Mouse (Mus musculus): ENCODE results near the gene Hist1h1b. TPM values are rescaled to one million over a fixed set of nuclear protein-coding genes. Genes with fewer than 3 reads are reported as not detected.

The Hist1h1b gene
- total RNA-seq, 1 experiment from 2014 or later, result 73.0 TPM

DNA sequence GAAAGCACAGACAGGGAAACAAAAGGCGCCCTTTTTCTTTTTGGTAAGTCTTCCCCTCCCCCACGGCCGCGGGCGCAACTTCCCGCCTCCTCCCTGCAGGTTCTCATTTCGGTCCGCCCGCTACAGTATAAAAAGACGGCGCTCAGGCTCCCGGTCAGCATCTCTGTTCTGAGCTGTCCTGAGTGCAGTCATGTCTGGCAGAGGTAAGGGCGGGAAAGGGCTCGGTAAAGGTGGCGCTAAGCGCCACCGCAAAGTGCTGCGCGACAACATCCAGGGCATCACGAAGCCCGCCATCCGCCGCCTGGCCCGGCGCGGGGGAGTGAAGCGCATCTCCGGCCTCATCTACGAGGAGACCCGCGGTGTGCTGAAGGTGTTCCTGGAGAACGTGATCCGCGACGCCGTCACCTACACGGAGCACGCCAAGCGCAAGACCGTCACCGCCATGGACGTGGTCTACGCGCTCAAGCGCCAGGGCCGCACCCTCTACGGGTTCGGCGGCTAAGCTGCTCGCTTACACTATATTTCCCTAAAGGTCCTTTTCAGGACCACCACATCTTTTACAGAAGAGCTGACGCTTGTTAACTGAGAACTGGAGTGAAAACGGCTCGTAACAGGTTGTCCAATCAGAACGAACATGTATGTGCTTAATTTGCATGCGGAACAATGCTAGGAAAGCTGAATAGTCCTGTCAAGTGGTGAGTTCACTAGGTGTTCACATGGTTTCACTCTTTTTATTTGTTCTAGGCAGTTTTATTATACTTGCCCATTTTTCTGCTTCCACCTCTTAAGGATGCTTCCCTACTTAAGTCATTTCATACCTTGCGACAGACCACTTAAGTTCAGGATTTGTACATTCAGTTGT is 45.3 kb downstream of the Hist1h1b start, which contains the start of gene Hist1h4j:
Gene Hist1h4j, plus strand, starts transcription at position 159 of the 862 bp plus-strand sequence.
- peak; percentile 55 for ATAC-seq (ENCODE audit: extremely low read depth, insufficient number of reproducible peaks, low FRiP score, poor library complexity, severe bottlenecking)

DNA sequence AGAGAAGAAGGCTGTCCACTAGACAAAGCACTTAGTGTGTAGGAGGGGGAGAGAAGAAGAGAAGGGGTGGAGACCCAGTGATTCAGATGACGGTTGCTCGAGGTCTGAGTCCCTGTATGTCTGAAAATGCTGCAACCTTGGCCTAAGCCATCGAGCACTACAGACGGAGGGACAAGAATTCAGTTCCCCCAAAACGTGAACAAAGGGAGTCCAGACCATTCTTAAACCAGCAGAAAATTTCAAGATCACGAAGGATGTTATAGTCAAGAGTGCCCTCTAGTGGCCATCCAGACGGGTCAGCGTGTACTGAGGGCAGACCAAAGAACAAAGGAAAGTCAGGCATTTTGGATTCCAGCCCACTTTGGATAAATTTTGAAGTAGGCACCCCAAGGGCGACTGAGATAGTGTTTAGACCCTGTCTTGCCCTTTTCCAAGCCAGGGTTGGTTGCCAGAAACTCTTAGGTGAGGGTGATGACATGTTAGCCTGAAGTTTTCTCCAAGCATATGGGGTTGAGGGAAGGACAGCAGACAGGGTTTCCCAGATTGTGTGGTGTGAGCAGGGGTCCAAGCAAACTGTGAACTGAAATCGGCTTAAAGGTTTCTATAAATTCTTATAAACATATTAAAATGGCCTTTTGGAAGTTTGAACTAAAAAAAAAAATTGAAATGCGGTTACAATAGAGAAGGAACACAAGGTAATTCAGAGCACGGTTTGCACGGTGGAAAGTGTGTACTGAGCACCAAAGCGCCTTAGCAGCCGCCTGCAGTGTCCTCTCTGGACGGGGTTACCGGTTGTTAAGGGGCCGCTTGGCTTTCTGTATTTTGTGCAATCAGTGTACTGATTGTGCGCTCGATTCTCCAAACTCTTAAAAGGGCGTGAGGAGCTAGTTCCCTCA is 46.2 kb downstream of the Hist1h1b start:
- ATAC-seq (ENCODE audit: extremely low read depth, insufficient number of reproducible peaks, low FRiP score, poor library complexity, severe bottlenecking), result peak; percentile 81

GRCm38 (mm10) chr13:21733466-21733865 is 47.0 kb downstream of the Hist1h1b start:
- no peak for ATAC-seq (ENCODE audit: extremely low read depth, insufficient number of reproducible peaks, low FRiP score, poor library complexity, severe bottlenecking)

Other genes starting within 250 kb of the Hist1h1b start
- gene Zkscan8, start 249.5 kb downstream of the Hist1h1b start, total RNA-seq (2017), result 6.9 TPM in 2 replicates
- gene Olfr1366, start 237.8 kb downstream of the Hist1h1b start, total RNA-seq (2017), result not detected in 2 replicates
- gene Olfr1535, start 220.7 kb downstream of the Hist1h1b start, total RNA-seq (2017), result not detected in 2 replicates
- gene Olfr1364, start 198.9 kb downstream of the Hist1h1b start, total RNA-seq (2017), result not detected in 2 replicates
- gene Olfr1362, start 166.6 kb downstream of the Hist1h1b start, total RNA-seq (2017), result not detected in 2 replicates
- not detected in 2 replicates for gene Olfr11, start 138.1 kb downstream of the Hist1h1b start, total RNA-seq (2017)
- not detected in 2 replicates for gene Olfr1361, start 117.2 kb downstream of the Hist1h1b start, total RNA-seq (2017)
- gene Olfr1360, start 103.2 kb downstream of the Hist1h1b start, total RNA-seq (2017), result not detected in 2 replicates
- not detected in 2 replicates for gene Olfr1359, start 82.5 kb downstream of the Hist1h1b start, total RNA-seq (2017)
- gene Hist1h2bl, start 64.5 kb downstream of the Hist1h1b start, total RNA-seq (2017), result 14.4 and 16.0 TPM in 2 replicates
- gene Hist1h2ai, start 64.2 kb downstream of the Hist1h1b start, total RNA-seq (2017), result 351 and 359 TPM in 2 replicates
- gene Hist1h3h, start 63.0 kb downstream of the Hist1h1b start, total RNA-seq (2017), result 15.6 and 19.4 TPM in 2 replicates
- 6.6 and 8.0 TPM in 2 replicates for gene Hist1h2bm, start 58.6 kb downstream of the Hist1h1b start, total RNA-seq (2017)
- gene Hist1h4j, start 45.6 kb downstream of the Hist1h1b start, total RNA-seq (2017), result 12.6 and 17.7 TPM in 2 replicates
- 63.4 and 72.4 TPM in 2 replicates for gene Hist1h4k, start 30.1 kb downstream of the Hist1h1b start, total RNA-seq (2017)
- 70.6 and 79.9 TPM in 2 replicates for gene Hist1h2ak, start 26.8 kb downstream of the Hist1h1b start, total RNA-seq (2017)
- gene Hist1h2bn, start 26.5 kb downstream of the Hist1h1b start, total RNA-seq (2017), result 99.6 and 105 TPM in 2 replicates
- 3.8 and 32.2 TPM in 2 replicates for gene Hist1h3i, start 2.7 kb upstream of the Hist1h1b start, total RNA-seq (2017)
- 46.4 and 80.8 TPM in 2 replicates for gene Hist1h2an, start 6.6 kb upstream of the Hist1h1b start, total RNA-seq (2017)
- gene Hist1h2bp, start 6.8 kb upstream of the Hist1h1b start, total RNA-seq (2017), result 4.8 and 6.8 TPM in 2 replicates
- 71.6 and 96.6 TPM in 2 replicates for gene Hist1h2bq, start 29.6 kb upstream of the Hist1h1b start, total RNA-seq (2017)
- gene Hist1h2ao, start 29.8 kb upstream of the Hist1h1b start, total RNA-seq (2017), result 88.7 TPM in 1 of 2 replicates, not detected in the other
- 341 and 383 TPM in 2 replicates for gene Hist1h4m, start 31.1 kb upstream of the Hist1h1b start, total RNA-seq (2017)
- gene Hist1h4n, start 51.6 kb upstream of the Hist1h1b start, total RNA-seq (2017), result 171 and 217 TPM in 2 replicates
- 129 and 254 TPM in 2 replicates for gene Hist1h2ap, start 52.9 kb upstream of the Hist1h1b start, total RNA-seq (2017)
- 63.3 and 83.2 TPM in 2 replicates for gene Hist1h2br, start 53.1 kb upstream of the Hist1h1b start, total RNA-seq (2017)
- 0.49 and 2.6 TPM in 2 replicates for gene Zfp184, start 164.5 kb upstream of the Hist1h1b start, total RNA-seq (2017)
- not detected in 2 replicates for gene Pom121l2, start 200.6 kb upstream of the Hist1h1b start, total RNA-seq (2017)
- gene Prss16, start 229.1 kb upstream of the Hist1h1b start, total RNA-seq (2017), result 0.61 and 2.9 TPM in 2 replicates